Mouse (Mus musculus): ENCODE results near the gene Tyk2. TPM values are rescaled to one million over a fixed set of nuclear protein-coding genes. Genes with fewer than 3 reads are reported as not detected.

Tyk2 gene
- total RNA-seq (2023) = 10 to 100 TPM; 89.4 to 95.2 TPM

GRCm38 (mm10) chr9:21131059-21131956, at the start of gene Tyk2:
Gene Tyk2, minus strand, starts transcription at chr9:21131243.

GRCm38 (mm10) chr9:21165041-21165951, 34.3 kb upstream of the Tyk2 start, which contains the start of gene Pde4a:
Gene Pde4a, plus strand, starts transcription at chr9:21165714.

DNA sequence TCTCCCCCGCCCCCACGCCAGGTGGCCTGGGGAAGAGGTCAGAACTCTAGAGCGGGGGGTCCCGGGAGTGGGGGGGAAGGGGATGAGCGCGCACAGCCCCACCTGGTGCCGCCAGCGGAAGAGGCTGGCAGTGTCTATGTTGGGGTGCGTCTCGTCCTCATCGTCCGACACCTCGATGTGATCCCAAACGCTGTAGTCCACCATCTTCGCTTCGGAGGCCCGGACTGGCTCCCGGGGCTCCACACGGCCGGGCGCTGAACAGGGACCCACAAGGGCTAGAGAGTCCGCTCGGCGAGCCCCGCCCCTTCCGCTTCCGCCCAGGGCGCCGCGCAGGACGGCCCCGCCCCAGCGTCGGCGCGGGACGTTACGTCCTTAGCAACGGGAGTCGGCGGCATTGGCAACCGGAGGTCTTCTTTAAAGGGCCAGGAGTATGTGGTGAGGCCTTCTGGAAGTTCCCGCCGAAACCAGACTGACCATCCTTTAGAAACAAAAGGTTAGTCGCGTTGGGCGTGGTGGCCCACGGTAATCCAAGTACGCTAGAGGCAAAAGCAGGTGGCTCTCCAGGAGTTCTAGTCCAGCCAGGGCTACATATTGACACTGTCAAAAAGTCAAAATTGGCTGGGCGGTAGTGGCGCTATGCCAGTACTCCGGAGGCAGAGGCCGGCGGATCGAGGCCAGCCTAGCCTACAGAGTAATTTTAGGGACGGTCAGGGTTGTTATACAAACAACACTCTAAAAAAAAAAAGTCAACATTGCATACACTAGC, 18.8 kb upstream of the Tyk2 start, which contains the start of gene Cdc37:
Cdc37 (minus strand) TSS at position 329 of the 766 bp plus-strand sequence.

GRCm38 (mm10) chr9:21091707-21092320, 39.2 kb downstream of the Tyk2 start, which contains the start of the genes Gm38431 and Raver1:
Gene Gm38431, minus strand, starts transcription at chr9:21091997.
Gene Raver1, minus strand, starts transcription at chr9:21092008.

GRCm38 (mm10) chr9:21073044-21073840, 57.8 kb downstream of the Tyk2 start, which contains the start of the genes Gm49373 and Fdx1l:
Gene Gm49373, minus strand, starts transcription at chr9:21073096.
Gene Fdx1l, minus strand, starts transcription at chr9:21073614.

GRCm38 (mm10) chr9:21067006-21067684, 63.9 kb downstream of the Tyk2 start, which contains the start of gene Zglp1:
Gene Zglp1, minus strand, starts transcription at chr9:21067093.

Other genes with a start within 250 kb of the Tyk2 start
- gene Ppan, start 243.1 kb downstream of the Tyk2 start, total RNA-seq (2023) = 10 to 100 TPM; 40.2 to 45.5 TPM
- 100 to 1,000 TPM; 118 to 121 TPM for gene Eif3g, start 232.6 kb downstream of the Tyk2 start, total RNA-seq (2023)
- gene Dnmt1, start 171.4 kb downstream of the Tyk2 start, total RNA-seq (2023) = 10 to 100 TPM; 33.0 to 34.9 TPM
- gene S1pr2, start 154.5 kb downstream of the Tyk2 start, total RNA-seq (2023) = 10 to 100 TPM; 13.7 to 15.0 TPM
- gene Mrpl4, start 128.5 kb downstream of the Tyk2 start, total RNA-seq (2023) = 10 to 100 TPM; 55.9 to 65.5 TPM
- 100 to 1,000 TPM; 170 to 179 TPM for gene Icam1, start 115.3 kb downstream of the Tyk2 start, total RNA-seq (2023)
- gene Icam4, start 101.9 kb downstream of the Tyk2 start, total RNA-seq (2023) = 1 to 10 TPM; 1.8 to 3.4 TPM
- under 1 TPM; 0.33 to 0.47 TPM for gene Icam5, start 99.2 kb downstream of the Tyk2 start, total RNA-seq (2023)
- 1 to 10 TPM in 1 of 2 experiments, not detected in 1; 1.0 TPM for gene Zglp1, start 64.2 kb downstream of the Tyk2 start, total RNA-seq (2023)
- under 1 TPM in 1 of 2 experiments, not detected in 1; 0.52 TPM for gene Gm49373, start 58.1 kb downstream of the Tyk2 start, total RNA-seq (2023)
- 10 to 100 TPM; 20.9 to 22.5 TPM for gene Fdx1l, start 57.6 kb downstream of the Tyk2 start, total RNA-seq (2023)
- gene Gm38431, start 39.2 kb downstream of the Tyk2 start, total RNA-seq (2023) = 1 to 10 TPM; 2.8 to 5.1 TPM
- gene Raver1, start 39.2 kb downstream of the Tyk2 start, total RNA-seq (2023) = 10 to 100 TPM; 63.3 to 65.2 TPM
- 100 to 1,000 TPM; 116 to 128 TPM for gene Cdc37, start 18.7 kb upstream of the Tyk2 start, total RNA-seq (2023)
- gene Pde4a, start 34.5 kb upstream of the Tyk2 start, total RNA-seq (2023) = 1 to 10 TPM; 9.0 to 9.6 TPM
- gene Keap1, start 108.1 kb upstream of the Tyk2 start, total RNA-seq (2023) = 10 to 100 TPM; 28.1 TPM
- gene S1pr5, start 117.2 kb upstream of the Tyk2 start, total RNA-seq (2023) = 10 to 100 TPM; 61.9 to 82.6 TPM
- gene Atg4d, start 134.1 kb upstream of the Tyk2 start, total RNA-seq (2023) = 10 to 100 TPM; 52.4 to 53.1 TPM
- gene Kri1, start 156.7 kb upstream of the Tyk2 start, total RNA-seq (2023) = 10 to 100 TPM; 94.5 to 96.4 TPM
- 10 to 100 TPM; 43.1 to 53.2 TPM for gene Cdkn2d, start 160.2 kb upstream of the Tyk2 start, total RNA-seq (2023)
- gene Ap1m2, start 181.1 kb upstream of the Tyk2 start, total RNA-seq (2023) = 1 to 10 TPM in 1 of 2 experiments, under 1 TPM in 1; 0.76 to 1.2 TPM
- gene Slc44a2, start 189.5 kb upstream of the Tyk2 start, total RNA-seq (2023) = 100 to 1,000 TPM; 393 to 396 TPM
- gene Ilf3, start 236.6 kb upstream of the Tyk2 start, total RNA-seq (2023) = 10 to 100 TPM; 39.5 to 42.4 TPM

Measured in monocyte, adult 59 days (primary cell).